ENCODE assay signal across 17 mouse cellular contexts in the genomic region with DNA sequence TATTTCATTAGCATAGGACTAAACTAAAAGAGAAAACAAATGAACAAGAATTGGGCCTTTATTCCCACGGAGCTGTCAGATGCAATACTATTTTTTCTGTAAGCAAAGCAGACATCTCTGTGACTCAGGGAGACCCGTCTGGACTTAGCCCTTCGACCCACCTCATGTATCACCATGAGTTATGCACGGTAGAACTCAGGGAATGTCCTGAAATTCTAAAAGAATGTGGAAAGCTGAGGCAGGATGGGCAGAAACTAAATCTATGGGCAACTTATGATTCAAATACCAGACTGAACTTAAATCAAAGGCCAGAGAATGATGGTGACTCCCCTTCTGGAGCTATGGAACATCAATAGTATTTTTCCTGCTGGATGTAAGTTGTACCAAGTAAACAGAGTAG. TPM values are rescaled to one million over a fixed set of nuclear protein-coding genes. Genes with fewer than 3 reads are reported as not detected.
"Had no signal": no experiment of that assay in that cellular context is flagged by ENCODE, and none has a peak within 500 bp of the region (broad histone marks: within the 10 kb centered on the region; RNA-seq: fewer than 3 reads in every experiment).

No protein-coding gene starts in this region.

- H3K27ac ChIP-seq: neural tube, embryonic 13.5 days; neural tube, embryonic 15.5 days; stomach, embryonic 15.5 days; stomach, postnatal 0 days had no signal

- H3K4me3 ChIP-seq: neural tube, embryonic 13.5 days; neural tube, embryonic 15.5 days; stomach, embryonic 15.5 days had no signal

- DNase-seq: retina, postnatal 1 day; right cerebral cortex, adult 18-20 months; right cerebral cortex, postnatal 14 days; right cerebral cortex, postnatal 25 days; right cerebral cortex, postnatal 4 days; spleen, adult 18-20 months; thymus, adult 18-20 months; thymus, adult 2 months; thymus, postnatal 14 days; thymus, postnatal 25 days; thymus, postnatal 36 days; thymus, postnatal 4 days had no signal

- H3K4me1 ChIP-seq: neural tube, embryonic 15.5 days; stomach, embryonic 15.5 days had no signal

RNA-seq across cellular contexts. Expression of gene Emcn, which starts 8.3 kb away (rescaled TPM):
- total RNA-seq: neutrophil, adult 5-6 weeks had no signal
